Mouse (Mus musculus) layer of hippocampus, adult 9-10 months (tissue): ENCODE data around the gene Prg4.

Source experiments
- DNase-seq: peaks from one replicate; pipeline ENCODE4 v3.0.0; 2022; ENCODE audit warnings: low spot score

Gene Prg4

DNA sequence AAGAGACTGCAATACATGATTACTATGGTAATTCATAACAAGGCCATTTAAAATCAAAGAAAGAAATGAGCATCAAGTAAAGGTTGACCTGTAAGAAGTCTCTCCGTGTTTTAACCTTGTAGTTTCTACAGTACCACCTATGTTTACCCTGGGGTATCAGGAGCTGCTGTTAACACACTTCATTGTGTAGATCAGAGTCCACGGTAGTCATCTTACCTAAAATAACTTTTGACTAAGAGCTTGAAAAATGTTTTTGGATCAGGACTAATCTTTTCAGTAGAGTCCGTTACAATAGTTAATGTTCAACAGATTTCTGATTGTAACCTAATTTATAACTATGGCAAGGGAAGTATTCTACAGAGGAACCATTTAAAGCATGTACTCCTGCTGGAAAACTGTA is 61.4 kb downstream of the Prg4 start:
- no peak for DNase-seq

GRCm38 (mm10) chr1:150403914-150404313 is 62.1 kb downstream of the Prg4 start:
- no peak for DNase-seq
